Mouse (Mus musculus) G1E (cell line): ENCODE measurements at regions not wholly inside any gene's neighbourhood (a gene's known extent, or its start where the extent isn't known, plus 50 kb on each side); places are given as distances from the start of the nearest gene placed in this dataset.
A peak's percentile ranks its signal among the peaks of the same experiment; 100 is the strongest.

Experiments
- ATAC-seq: 2 replicates; pipeline ENCODE4 v1.8.0; 2016; ENCODE audit warnings: mild to moderate bottlenecking; ENCODE audit not compliant: insufficient number of reproducible peaks, poor library complexity, low FRiP score, severe bottlenecking; ENCODE audit errors: extremely low read depth
- DNase-seq: peaks from one replicate; pipeline ENCODE4 v3.0.0; 2012; ENCODE audit warnings: low spot score
- H3K27me3 ChIP-seq: 2 replicates; pipeline ENCODE4 v1.6.1; 2012; ENCODE audit warnings: mild to moderate bottlenecking, low read length, inconsistent platforms; ENCODE audit not compliant: insufficient read depth
- H3K36me3 ChIP-seq: replicated peaks from 2 replicates; pipeline ENCODE3; 2012; ENCODE audit warnings: mild to moderate bottlenecking, inconsistent platforms
- H3K4me1 ChIP-seq: 2 replicates; pipeline ENCODE4 v1.6.1; 2012; ENCODE audit warnings: low read depth, low read length, inconsistent platforms, mixed read lengths; ENCODE audit not compliant: insufficient read depth
- H3K4me3 ChIP-seq: 2 replicates; pipeline ENCODE4 v1.5.1; 2012; ENCODE audit warnings: low read depth, mild to moderate bottlenecking, inconsistent platforms, low read length, moderate library complexity, mixed read lengths
- H3K9me3 ChIP-seq: replicated peaks from 2 replicates; pipeline ENCODE4 v1.6.1; 2012; ENCODE audit warnings: inconsistent platforms
- CTCF ChIP-seq: IDR thresholded peaks from 2 replicates; pipeline ENCODE4 v1.5.1; 2012; ENCODE audit warnings: low read depth, low read length, inconsistent platforms, mixed read lengths
- GATA1 ChIP-seq: IDR thresholded peaks from 2 replicates; pipeline ENCODE4 v1.6.1; 2012; ENCODE audit warnings: borderline replicate concordance, low read length, inconsistent platforms, mixed read lengths
- GATA2 ChIP-seq: IDR thresholded peaks from 2 replicates; pipeline ENCODE4 v1.6.1; 2012; ENCODE audit warnings: low read depth, low read length, inconsistent platforms, borderline replicate concordance
- POLR2AphosphoS5 ChIP-seq: IDR thresholded peaks from 2 replicates; pipeline ENCODE4 v1.6.1; 2012; ENCODE audit warnings: low read depth, low read length, inconsistent platforms; ENCODE audit not compliant: insufficient replicate concordance
- TAL1 ChIP-seq: conservative IDR thresholded peaks from 2 replicates; pipeline ENCODE4 v1.6.1; 2012; ENCODE audit warnings: low read depth, low read length, inconsistent platforms, mixed read lengths

DNA sequence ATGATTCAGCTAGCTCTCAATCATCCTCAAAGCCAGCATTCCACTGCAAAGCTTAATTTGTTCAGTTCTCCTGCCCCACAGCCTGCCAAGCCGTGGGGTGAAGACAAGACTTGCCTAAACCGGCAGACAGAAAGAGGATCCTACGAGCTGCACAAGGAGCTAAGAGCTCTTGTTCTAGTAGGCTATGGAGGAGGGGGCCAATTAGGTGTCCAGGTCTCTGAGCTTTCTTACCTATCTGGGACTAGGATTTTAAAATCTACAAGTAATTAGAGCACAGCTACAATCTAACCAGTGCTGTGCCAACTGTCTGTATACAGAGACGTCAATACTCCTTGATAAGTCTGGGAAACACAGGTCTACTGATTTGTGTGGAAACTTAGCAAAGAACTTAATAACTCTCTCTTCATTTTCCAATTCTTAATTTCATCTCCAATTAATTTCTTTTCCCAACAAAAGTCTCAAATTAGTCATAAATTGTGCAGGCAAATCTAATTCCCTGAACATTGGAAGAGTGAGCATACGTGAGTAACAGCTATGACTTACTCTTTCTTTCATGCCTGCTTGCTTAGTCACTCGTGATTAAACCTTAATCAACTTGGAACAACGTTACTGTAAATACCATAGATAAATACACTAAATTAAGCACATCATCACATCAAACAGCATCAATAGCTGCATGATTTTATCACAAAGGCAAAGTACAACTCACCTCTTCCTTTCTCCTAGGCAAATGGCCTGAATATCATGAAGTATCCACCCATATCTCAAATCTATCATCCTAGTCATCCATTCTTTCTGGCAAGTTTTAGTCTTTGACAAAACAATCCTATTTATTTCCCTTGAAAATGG lies 87.1 kb upstream of the Mtap start:
- no peak for ATAC-seq
- H3K27me3 ChIP-seq: no peaks in the 10 kb centered on the region
- H3K4me3 ChIP-seq: no peak overlapping the region
- no peaks in the 10 kb centered on the region for H3K4me1 ChIP-seq
- DNase-seq: no peak
- H3K36me3 ChIP-seq: no peaks in the 10 kb centered on the region
- peaks cover 2% of the 10 kb centered on the region; the same call in 1 of the 2 replicates for H3K9me3 ChIP-seq
- TF ChIP-seq CTCF (no peak), POLR2AphosphoS5 (no peak), GATA2 (no peak), TAL1 (no peak), GATA1 (no peak)

- no peak for TF ChIP-seq GATA1
- no peak for TF ChIP-seq TAL1
- no peak for TF ChIP-seq POLR2AphosphoS5
- TF ChIP-seq GATA2: no peak
- TF ChIP-seq CTCF: no peak
- Histone ChIP-seq H3K4me3 (no peak overlapping the region), H3K36me3 (no peaks in the 10 kb centered on the region), H3K9me3 (peaks cover 8% of the 10 kb centered on the region), H3K27me3 (no peaks in the 10 kb centered on the region), H3K4me1 (no peaks in the 10 kb centered on the region)
- no peak for DNase-seq
- ATAC-seq: no peak
These were observed 92.4 kb upstream of the Mtap start for GRCm38 (mm10) chr4:89044516-89044915.

DNA sequence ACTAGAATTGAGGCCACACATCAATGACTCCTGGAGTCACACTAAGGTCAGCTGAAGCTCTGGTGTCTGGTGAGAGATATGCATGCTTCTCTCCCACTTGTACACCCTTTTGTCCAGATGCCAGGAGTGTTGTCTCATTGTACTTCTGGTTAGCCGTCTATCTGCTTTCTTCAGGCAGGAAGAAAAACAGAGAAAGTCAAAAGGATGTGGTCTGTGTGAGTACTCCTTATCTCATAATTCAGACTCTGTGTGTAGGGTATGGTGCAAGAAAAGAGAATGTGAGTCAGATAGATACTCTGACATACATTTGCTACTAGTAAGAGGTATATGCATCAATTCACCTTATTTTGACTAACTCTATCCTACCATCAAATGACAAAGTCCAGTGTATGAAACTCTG lies 92.9 kb upstream of the Mtap start:
- Histone ChIP-seq H3K9me3 (peaks cover 8% of the 10 kb centered on the region), H3K27me3 (no peaks in the 10 kb centered on the region), H3K36me3 (no peaks in the 10 kb centered on the region), H3K4me3 (no peak overlapping the region), H3K4me1 (no peaks in the 10 kb centered on the region)
- ATAC-seq: peak; percentile 87
- TF ChIP-seq GATA1 (no peak), POLR2AphosphoS5 (no peak), TAL1 (no peak), GATA2 (no peak), CTCF (no peak)
- no peak for DNase-seq

DNA sequence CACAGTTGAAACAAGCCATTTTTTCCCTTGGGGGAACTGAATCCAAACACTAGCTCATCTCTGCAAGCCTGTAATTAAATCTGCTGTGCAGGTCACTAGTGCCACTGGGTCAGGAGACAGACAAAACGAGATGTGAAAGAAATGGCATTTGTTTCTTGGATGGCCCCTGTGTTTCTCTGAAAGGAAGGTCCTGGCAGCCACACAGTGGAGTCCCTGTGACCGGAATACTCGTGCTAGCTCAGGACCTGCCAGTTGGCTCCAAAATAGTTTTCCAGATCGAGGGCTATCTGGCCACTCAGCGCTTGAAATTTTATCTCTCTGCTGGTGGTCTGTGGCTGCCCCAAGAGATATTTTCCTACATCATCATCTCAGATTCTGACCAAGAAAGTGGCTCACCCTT lies 96.1 kb upstream of the Mtap start:
- no peak overlapping the region for H3K4me3 ChIP-seq
- H3K36me3 ChIP-seq: no peaks in the 10 kb centered on the region
- DNase-seq (no peak), ATAC-seq (no peak)
- peaks cover 14% of the 10 kb centered on the region for H3K9me3 ChIP-seq
- H3K27me3 ChIP-seq: no peaks in the 10 kb centered on the region
- H3K4me1 ChIP-seq: no peaks in the 10 kb centered on the region
- TF ChIP-seq TAL1 (no peak), GATA2 (no peak)

DNA sequence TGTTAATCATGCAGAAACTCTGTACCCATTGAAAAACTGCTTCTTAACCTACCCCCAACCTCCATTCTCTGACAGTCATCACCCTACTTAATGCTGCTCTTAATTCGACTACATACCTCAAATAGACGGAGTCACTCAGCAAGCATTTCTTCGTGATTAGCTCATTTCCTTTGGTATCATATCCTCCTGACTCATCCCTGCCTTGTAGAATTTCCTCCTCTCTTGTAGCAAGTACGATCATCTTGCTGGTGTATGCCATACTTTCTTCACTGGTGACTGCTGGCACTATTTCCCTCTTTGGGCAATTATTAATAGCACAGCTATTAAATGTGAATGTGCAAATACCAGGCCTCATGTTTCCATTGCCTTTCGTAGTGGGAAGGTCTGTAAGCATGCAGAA lies 98.0 kb upstream of the Mtap start:
- Histone ChIP-seq H3K27me3 (no peaks in the 10 kb centered on the region), H3K36me3 (no peaks in the 10 kb centered on the region), H3K4me1 (no peaks in the 10 kb centered on the region), H3K9me3 (peaks cover 12% of the 10 kb centered on the region), H3K4me3 (no peak overlapping the region)
- TF ChIP-seq POLR2AphosphoS5: no peak
- no peak for TF ChIP-seq GATA2
- no peak for TF ChIP-seq CTCF
- TF ChIP-seq TAL1: no peak
- TF ChIP-seq GATA1: no peak
- no peak for DNase-seq
- ATAC-seq: no peak

- H3K4me1 ChIP-seq: no peaks in the 10 kb centered on the region
- TF ChIP-seq GATA2 (no peak), POLR2AphosphoS5 (no peak), CTCF (no peak), GATA1 (no peak), TAL1 (no peak)
- no peaks in the 10 kb centered on the region for H3K27me3 ChIP-seq
- DNase-seq (no peak), ATAC-seq (no peak)
- H3K4me3 ChIP-seq: no peak overlapping the region
- peaks cover 14% of the 10 kb centered on the region for H3K9me3 ChIP-seq
- no peaks in the 10 kb centered on the region for H3K36me3 ChIP-seq
These were observed 98.8 kb upstream of the Mtap start for GRCm38 (mm10) chr4:89038135-89038534.

- Histone ChIP-seq H3K9me3 (peaks cover 12% of the 10 kb centered on the region), H3K4me3 (no peak overlapping the region), H3K4me1 (no peaks in the 10 kb centered on the region), H3K27me3 (no peaks in the 10 kb centered on the region), H3K36me3 (no peaks in the 10 kb centered on the region)
- no peak for ATAC-seq
- no peak for DNase-seq
- TF ChIP-seq CTCF: no peak
- no peak for TF ChIP-seq TAL1
- no peak for TF ChIP-seq POLR2AphosphoS5
- no peak for TF ChIP-seq GATA1
- no peak for TF ChIP-seq GATA2
These were observed 102.1 kb upstream of the Mtap start for GRCm38 (mm10) chr4:89034822-89035221.
